Mouse (Mus musculus) kidney, embryonic 14.5 days (tissue): ENCODE measurements around the gene Prkaa1. TPM values are rescaled to one million over a fixed set of nuclear protein-coding genes. Genes with fewer than 3 reads are reported as not detected.

ENCODE experiments used
- ATAC-seq: fragments of 200-750 bp; cut with Nextera tagmentation; 2 replicates; pipeline ENCODE4 v1.8.0; 2017; ENCODE audit warnings: moderate number of reproducible peaks, mild to moderate bottlenecking, moderate TSS enrichment, moderate library complexity; ENCODE audit not compliant: low FRiP score, low TSS enrichment
- H3K27ac ChIP-seq: fragments of 300-500 bp; sonication (generic); 2 replicates; pipeline ENCODE4 v1.5.1; 2014; ENCODE audit warnings: low read depth, mild to moderate bottlenecking, low read length, moderate library complexity, mixed read lengths
- H3K27me3 ChIP-seq: fragments of 300-500 bp; sonication (generic); 2 replicates; pipeline ENCODE4 v1.6.1; 2014; ENCODE audit warnings: mild to moderate bottlenecking, low read length; ENCODE audit not compliant: control insufficient read depth, insufficient read depth
- H3K36me3 ChIP-seq: fragments of 300-500 bp; sonication (generic); 2 replicates; pipeline ENCODE4 v1.6.1; 2014; ENCODE audit warnings: low read length, mixed read lengths; ENCODE audit not compliant: control insufficient read depth, insufficient read depth
- H3K4me1 ChIP-seq: fragments of 300-500 bp; sonication (generic); 2 replicates; pipeline ENCODE4 v1.6.1; 2014; ENCODE audit warnings: low read length, mixed read lengths; ENCODE audit not compliant: control insufficient read depth, insufficient read depth
- H3K4me2 ChIP-seq: fragments of 300-500 bp; sonication (generic); replicated peaks from 2 replicates; pipeline ENCODE4 v1.6.1; 2014; ENCODE audit warnings: low read depth, mild to moderate bottlenecking, low read length
- H3K4me3 ChIP-seq: fragments of 300-500 bp; sonication (generic); 2 replicates; pipeline ENCODE4 v1.5.1; 2014; ENCODE audit warnings: mild to moderate bottlenecking, low read length
- H3K9ac ChIP-seq: fragments of 300-500 bp; sonication (generic); 2 replicates; pipeline ENCODE4 v1.6.1; 2014; ENCODE audit warnings: low read depth, mild to moderate bottlenecking, low read length, moderate library complexity
- H3K9me3 ChIP-seq: fragments of 300-500 bp; sonication (generic); 2 replicates; pipeline ENCODE4 v1.6.1; 2016; ENCODE audit warnings: low read length; ENCODE audit not compliant: control insufficient read depth
- WGBS: fragments of 180-500 bp; shearing (Covaris S2); extraction: QIAGEN DNeasy Blood & Tissue Kit; methylation state at CpG from one replicate; pipeline ENCODE4 v1.1.7; 2014; 5-methylcytosine and 5-hydroxymethylcytosine counted together
- polyA plus RNA-seq: library from polyadenylated mRNA; unstranded; fragments of >200 nt; fragmentation: Nextera tagmentation; extraction: Ambion mirVana; gene quantifications from 2 replicates; pipeline ENCODE4 v1.2.1, GENCODE M21; 2014

The Prkaa1 gene
- polyA plus RNA-seq, 1 experiment from 2014 or later, result 26.1 TPM

GRCm38 (mm10) chr15:5138021-5138856, 5.4 kb upstream of the Prkaa1 start:
- H3K27ac ChIP-seq, result no peak overlapping the region
- H3K27me3 ChIP-seq, result no peaks in the 10 kb centered on the region
- H3K9ac ChIP-seq, result no peak overlapping the region
- no peaks in the 10 kb centered on the region for H3K9me3 ChIP-seq
- ATAC-seq, result no peak; the same call in 1 of the 2 replicates
- H3K4me3 ChIP-seq, result no peak overlapping the region
- no peak overlapping the region for H3K4me2 ChIP-seq
- H3K4me1 ChIP-seq, result no peaks in the 10 kb centered on the region
- WGBS, result 80% methylated on average over 9 of the region's 9 CpGs
- no peaks in the 10 kb centered on the region for H3K36me3 ChIP-seq

GRCm38 (mm10) chr15:5139366-5139765, 4.3 kb upstream of the Prkaa1 start:
- Histone ChIP-seq H3K27ac (no peak overlapping the region), H3K27me3 (no peaks in the 10 kb centered on the region), H3K9ac (no peak overlapping the region), H3K9me3 (no peaks in the 10 kb centered on the region), H3K4me1 (no peaks in the 10 kb centered on the region), H3K4me3 (no peak overlapping the region), H3K36me3 (no peaks in the 10 kb centered on the region), H3K4me2 (no peak overlapping the region)
- WGBS, result 88% methylated on average over 2 of the region's 2 CpGs
- ATAC-seq, result no peak

GRCm38 (mm10) chr15:5139863-5140262, 3.8 kb upstream of the Prkaa1 start:
- H3K9ac ChIP-seq, result no peak overlapping the region
- H3K27ac ChIP-seq, result no peak overlapping the region
- H3K4me3 ChIP-seq, result no peak overlapping the region
- no peak overlapping the region for H3K4me2 ChIP-seq
- H3K9me3 ChIP-seq, result no peaks in the 10 kb centered on the region
- 87% methylated on average over 7 of the region's 7 CpGs for WGBS
- no peak for ATAC-seq
- H3K4me1 ChIP-seq, result peaks cover 5% of the 10 kb centered on the region
- H3K27me3 ChIP-seq, result no peaks in the 10 kb centered on the region
- H3K36me3 ChIP-seq, result no peaks in the 10 kb centered on the region

GRCm38 (mm10) chr15:5140357-5140756, 3.3 kb upstream of the Prkaa1 start:
- Histone ChIP-seq H3K4me2 (no peak overlapping the region), H3K36me3 (no peaks in the 10 kb centered on the region), H3K4me1 (peaks cover 10% of the 10 kb centered on the region), H3K9ac (no peak overlapping the region), H3K27ac (no peak overlapping the region), H3K9me3 (no peaks in the 10 kb centered on the region), H3K27me3 (no peaks in the 10 kb centered on the region), H3K4me3 (no peak overlapping the region)
- ATAC-seq, result no peak

- Histone ChIP-seq H3K4me1 (peaks cover 13% of the 10 kb centered on the region), H3K36me3 (no peaks in the 10 kb centered on the region), H3K27me3 (no peaks in the 10 kb centered on the region), H3K9ac (no peak overlapping the region), H3K4me3 (no peak overlapping the region), H3K27ac (no peak overlapping the region), H3K4me2 (no peak overlapping the region), H3K9me3 (no peaks in the 10 kb centered on the region)
- 62% methylated on average over 5 of the region's 5 CpGs for WGBS
- ATAC-seq, result no peak
Observed at GRCm38 (mm10) chr15:5142047-5142446, 1.6 kb upstream of the Prkaa1 start.

GRCm38 (mm10) chr15:5142714-5143113, 947 bp upstream of the Prkaa1 start:
- no peaks in the 10 kb centered on the region for H3K36me3 ChIP-seq
- H3K9ac ChIP-seq, result no peak overlapping the region
- H3K9me3 ChIP-seq, result no peaks in the 10 kb centered on the region
- H3K4me3 ChIP-seq, result no peak overlapping the region
- no peak for ATAC-seq
- no peak overlapping the region for H3K27ac ChIP-seq
- peaks cover 13% of the 10 kb centered on the region for H3K4me1 ChIP-seq
- 77% methylated on average over 5 of the region's 5 CpGs for WGBS
- peak overlapping the region; percentile 75 for H3K4me2 ChIP-seq
- no peaks in the 10 kb centered on the region for H3K27me3 ChIP-seq

- Histone ChIP-seq H3K4me2 (peak overlapping the region; percentile 75), H3K9me3 (no peaks in the 10 kb centered on the region), H3K9ac (peak overlapping the region; percentile 88), H3K4me3 (peak overlapping the region; percentile 91), H3K27me3 (no peaks in the 10 kb centered on the region), H3K27ac (peak overlapping the region; percentile 87), H3K4me1 (peaks cover 22% of the 10 kb centered on the region), H3K36me3 (no peaks in the 10 kb centered on the region)
- 3% methylated on average over 51 of the region's 61 CpGs for WGBS
- ATAC-seq, result peak; percentile 93
Observed at GRCm38 (mm10) chr15:5144021-5144778, 539 bp downstream of the Prkaa1 start.

GRCm38 (mm10) chr15:5145196-5145945, 1.7 kb downstream of the Prkaa1 start:
- Histone ChIP-seq H3K4me3 (peak overlapping the region; percentile 91), H3K36me3 (no peaks in the 10 kb centered on the region), H3K4me1 (peaks cover 27% of the 10 kb centered on the region), H3K9me3 (no peaks in the 10 kb centered on the region), H3K27me3 (no peaks in the 10 kb centered on the region), H3K9ac (no peak overlapping the region), H3K27ac (no peak overlapping the region), H3K4me2 (peak overlapping the region; percentile 75)
- no peak for ATAC-seq
- 30% methylated on average over 9 of the region's 9 CpGs for WGBS
